Mouse (Mus musculus) cerebellum, adult 11-12 months (tissue): ENCODE results near the gene C2cd4a.

Experiments
- DNase-seq: peaks from one replicate; pipeline ENCODE4 v3.0.0; 2022

C2cd4a gene

GRCm38 (mm10) chr9:67831359-67832045 is 628 bp downstream of the C2cd4a start:
- DNase-seq, result no peak

- DNase-seq, result peak; percentile 69
Observed at GRCm38 (mm10) chr9:67830411-67831358, 1.4 kb downstream of the C2cd4a start.

DNA sequence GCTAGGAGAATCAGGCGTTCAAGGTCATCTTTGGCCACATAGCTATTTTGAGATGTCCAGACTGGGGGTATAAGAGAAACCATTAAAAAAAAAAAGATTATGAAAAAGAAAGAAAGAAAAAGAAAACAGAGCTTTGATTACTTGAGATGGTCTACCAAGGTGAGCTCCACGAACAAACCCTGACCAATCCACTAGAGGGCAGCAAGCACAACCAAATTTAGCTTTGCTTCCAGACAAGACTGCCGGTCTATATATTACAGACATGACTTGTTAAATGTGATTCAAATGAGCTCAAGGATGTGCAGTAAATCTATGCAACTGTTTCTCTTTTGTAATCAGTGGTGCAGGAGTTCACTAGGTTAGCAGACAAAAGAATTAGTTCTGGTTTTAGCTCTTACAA is 3.9 kb downstream of the C2cd4a start:
- peak; percentile 47 for DNase-seq

DNA sequence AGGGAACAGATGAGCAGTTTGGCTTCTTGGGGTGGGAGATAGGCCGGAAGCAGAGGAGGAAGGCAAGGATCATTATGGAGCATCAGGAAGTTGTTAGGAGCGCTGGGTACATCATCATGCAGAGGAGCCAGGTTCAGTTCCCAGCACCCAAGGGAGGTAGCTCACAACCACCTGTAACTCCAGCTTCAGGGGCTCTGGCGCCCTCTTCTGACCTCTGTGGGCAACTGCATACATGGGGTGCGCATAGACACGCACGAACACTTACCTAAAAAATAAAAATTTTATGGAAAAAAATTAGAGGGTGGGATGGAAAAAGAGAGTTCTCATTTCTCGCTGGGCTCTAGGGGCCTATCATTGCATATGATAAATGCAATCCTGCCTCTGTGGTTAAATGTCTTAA is 6.6 kb downstream of the C2cd4a start:
- no peak for DNase-seq

DNA sequence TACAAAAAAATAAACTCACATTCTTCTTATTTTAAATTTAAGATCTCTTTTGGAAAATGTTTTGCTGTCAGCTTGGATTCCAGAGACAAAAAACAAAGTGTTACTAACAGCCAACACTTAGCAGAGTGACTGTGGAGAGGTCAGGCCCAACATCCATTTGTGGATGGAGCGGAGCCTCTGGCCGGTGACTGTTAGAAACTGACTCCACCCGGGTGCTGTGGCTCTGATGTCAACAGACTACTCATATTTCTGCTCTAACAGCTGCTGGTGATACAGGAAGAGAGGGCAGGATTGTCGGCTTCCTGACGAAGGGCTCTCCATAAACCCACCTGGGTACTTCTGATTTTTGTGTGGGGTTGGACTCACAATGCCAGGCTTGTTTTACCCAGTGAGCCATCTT is 9.0 kb downstream of the C2cd4a start:
- DNase-seq, result no peak

GRCm38 (mm10) chr9:67818668-67818950 is 13.5 kb downstream of the C2cd4a start:
- DNase-seq, result no peak

DNA sequence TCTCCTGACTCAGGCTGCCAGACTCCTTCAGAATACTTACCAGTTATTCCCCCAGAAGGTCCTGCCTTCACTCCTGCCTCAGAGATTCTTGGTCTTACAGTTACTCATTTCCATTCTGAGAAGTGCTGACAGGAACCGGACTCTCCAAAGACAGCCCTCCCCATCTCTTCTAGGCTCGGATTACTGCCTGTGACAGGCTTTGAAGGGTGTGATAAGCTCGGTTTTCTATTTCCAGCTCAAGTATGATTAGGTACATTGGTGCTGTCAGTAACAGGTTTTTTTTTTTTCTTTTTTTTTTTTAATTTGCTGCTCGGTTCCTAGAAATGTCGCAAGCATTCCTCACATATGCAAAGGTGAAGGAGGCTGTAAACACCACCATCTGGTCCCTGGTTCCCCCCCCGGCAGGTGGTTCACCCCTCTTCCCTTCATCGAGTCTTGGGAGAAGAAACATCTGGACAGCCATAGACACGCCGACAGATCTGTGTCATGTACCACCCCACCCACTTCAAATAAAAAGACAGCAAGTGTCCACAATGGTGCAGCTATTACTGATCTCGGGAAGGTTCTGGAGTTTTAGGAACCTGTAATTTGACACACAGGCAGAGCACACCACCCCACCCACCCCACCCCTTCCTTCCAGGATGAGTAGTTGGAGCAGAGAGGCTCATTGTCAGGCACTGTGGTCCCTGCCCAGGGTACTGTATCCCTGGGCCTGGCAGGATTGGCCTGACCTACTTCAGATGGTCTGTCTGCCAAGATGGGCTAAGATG is 14.0 kb downstream of the C2cd4a start:
- no peak for DNase-seq

GRCm38 (mm10) chr9:67816172-67816928 is 15.8 kb downstream of the C2cd4a start:
- DNase-seq, result no peak

DNA sequence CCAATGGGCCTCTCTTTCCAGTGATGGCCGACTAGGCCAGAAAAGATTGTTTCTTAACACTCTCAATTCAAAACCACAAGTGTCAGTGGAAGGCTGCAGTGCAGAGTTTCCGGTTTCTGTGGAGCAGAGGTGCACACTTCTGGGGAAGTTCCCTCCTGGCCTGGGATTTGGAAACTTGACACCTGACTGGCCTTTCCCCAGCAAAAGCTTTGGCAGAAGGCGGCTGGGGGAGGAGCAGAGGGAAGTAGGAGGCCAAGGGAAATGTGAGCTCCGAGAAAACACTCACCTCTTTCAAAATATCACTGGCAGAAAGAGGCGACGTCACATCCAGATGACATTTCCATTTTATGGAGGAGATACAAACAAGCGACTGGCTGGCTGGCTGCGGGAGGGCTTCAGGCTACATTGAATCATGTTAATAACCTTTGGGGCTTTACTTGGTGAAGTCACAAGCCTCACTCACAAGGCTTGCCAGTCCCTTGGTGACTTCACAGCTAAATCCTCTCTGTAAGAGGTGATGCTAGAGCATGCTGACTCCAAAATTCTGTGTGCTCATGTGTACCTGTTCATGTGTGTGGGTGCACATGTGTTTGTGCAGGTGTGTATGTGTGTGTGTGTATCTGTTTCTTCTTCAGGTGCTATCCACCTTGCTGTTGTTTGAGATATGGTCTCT is 18.3 kb downstream of the C2cd4a start:
- DNase-seq, result no peak

GRCm38 (mm10) chr9:67813171-67813570 is 19.0 kb downstream of the C2cd4a start:
- DNase-seq, result no peak

GRCm38 (mm10) chr9:67811116-67811515 is 21.0 kb downstream of the C2cd4a start:
- DNase-seq, result no peak

GRCm38 (mm10) chr9:67810527-67810926 is 21.6 kb downstream of the C2cd4a start:
- DNase-seq, result no peak

- no peak for DNase-seq
Observed at GRCm38 (mm10) chr9:67807000-67807399, 25.1 kb downstream of the C2cd4a start.

DNA sequence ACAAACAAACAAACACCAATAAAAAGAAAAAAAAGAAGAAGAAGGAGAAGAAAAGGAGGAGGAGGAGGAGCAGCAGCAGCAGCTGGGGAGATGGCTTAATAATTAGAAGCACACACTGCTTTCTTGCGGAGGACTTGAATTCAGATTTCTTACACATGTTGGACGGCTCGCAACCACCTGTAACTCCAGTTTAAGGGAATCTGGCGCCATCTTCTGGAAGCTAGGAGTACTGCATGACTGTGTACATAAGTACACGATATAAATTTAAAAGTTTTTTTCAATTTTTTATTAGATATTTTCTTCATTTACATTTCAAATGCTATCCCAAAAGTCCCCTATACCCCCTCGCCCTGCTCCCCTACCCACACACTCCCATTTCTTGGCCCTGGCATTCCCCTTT is 29.9 kb downstream of the C2cd4a start:
- peak; percentile 31 for DNase-seq

GRCm38 (mm10) chr9:67799078-67799819 is 32.9 kb downstream of the C2cd4a start:
- DNase-seq, result no peak

- no peak for DNase-seq
Observed at GRCm38 (mm10) chr9:67795205-67795675, 36.9 kb downstream of the C2cd4a start.

DNA sequence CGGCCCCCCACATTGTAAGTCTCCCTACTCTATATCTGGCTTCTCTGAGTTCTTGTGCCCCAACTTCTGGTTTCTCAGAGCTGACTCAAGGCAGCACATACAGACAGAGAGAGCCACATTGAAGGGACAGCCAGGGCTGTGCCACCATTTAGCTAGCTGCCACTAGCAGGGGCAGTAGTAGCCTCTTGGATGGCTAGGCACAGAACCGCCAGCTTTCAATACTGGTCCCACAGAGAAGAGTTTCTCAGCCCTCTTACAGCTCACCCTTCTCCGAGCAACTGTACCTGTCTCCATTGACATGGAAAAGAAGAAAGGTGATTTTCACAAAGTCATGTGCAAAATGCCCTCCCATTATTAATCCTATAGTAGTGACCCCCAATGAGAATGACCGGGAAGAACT is 37.5 kb downstream of the C2cd4a start:
- no peak for DNase-seq

DNA sequence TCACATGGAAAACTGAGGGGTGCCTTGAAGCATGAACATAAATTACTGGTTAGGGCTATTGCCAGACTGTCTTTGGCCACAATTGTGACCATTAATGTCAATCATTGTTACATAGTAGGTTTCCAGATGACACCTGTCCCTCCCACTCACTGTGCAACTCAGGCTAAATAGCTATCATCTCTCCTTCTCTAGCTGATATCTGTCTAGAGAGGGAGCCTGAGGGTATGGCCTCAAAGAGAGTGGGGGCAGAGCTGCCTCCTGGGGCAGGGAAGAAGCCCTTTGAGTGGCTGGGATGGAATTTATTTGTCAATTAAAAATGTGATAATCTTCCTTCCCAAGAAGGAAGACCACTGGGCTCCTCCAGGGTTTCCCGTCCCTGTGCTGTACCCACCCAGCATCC is 37.9 kb downstream of the C2cd4a start:
- DNase-seq, result no peak

DNA sequence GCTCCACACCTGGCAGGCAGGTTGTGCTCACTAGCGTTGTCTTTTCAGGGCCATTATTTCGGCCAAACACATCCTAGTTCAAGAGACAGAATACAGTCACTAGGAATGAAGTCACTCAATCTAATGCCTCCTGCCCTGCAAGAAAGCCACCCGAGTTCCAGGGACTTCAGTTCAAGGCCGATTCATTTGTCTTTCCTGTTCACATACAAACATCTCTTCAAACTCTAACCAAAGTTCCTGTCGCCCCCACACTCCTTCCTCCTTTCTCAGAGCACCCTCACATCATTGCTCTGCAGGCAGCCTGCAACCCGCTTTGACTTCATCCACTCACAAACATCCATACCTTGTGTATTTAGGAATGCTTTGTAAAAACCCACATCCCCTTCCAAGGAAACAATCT is 38.6 kb downstream of the C2cd4a start:
- no peak for DNase-seq

GRCm38 (mm10) chr9:67792405-67792804 is 39.7 kb downstream of the C2cd4a start:
- no peak for DNase-seq

DNA sequence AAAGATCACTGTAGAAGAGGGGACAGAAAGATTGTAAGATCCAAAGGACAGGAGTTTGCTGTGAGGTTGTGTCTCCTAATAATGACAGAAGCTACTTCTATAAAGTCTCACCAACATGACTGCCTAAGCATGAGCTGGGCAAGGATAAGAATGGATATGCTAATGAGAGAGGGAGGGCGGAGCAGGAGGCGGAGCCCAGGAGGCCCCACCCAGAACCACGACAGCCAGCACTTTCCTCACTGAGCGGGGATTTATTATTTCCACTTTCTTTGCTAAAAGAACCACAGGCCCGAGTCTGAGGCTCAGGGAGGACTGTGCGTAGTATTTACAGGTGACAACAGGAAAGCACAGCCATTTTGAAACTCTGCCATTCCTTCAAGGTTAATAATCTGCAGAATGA is 44.5 kb downstream of the C2cd4a start:
- DNase-seq, result no peak
